Mouse (Mus musculus) layer of hippocampus, adult 6 months (tissue): ENCODE measurements around the gene Stfa1. TPM values are rescaled to one million over a fixed set of nuclear protein-coding genes. Genes with fewer than 3 reads are reported as not detected.

ENCODE experiments used
- long read RNA-seq, 2 experiments: library from polyadenylated mRNA; unstranded; transcript quantifications; one replicate each; pipeline ENCODE4 v2.0.0; 2019 to 2020
- polyA plus RNA-seq: library from polyadenylated mRNA; unstranded; fragments of <200 nt; fragmentation: Nextera tagmentation; gene quantifications from 2 replicates; pipeline ENCODE4 v1.2.3, GENCODE M21; 2021

Gene Stfa1
- polyA plus RNA-seq = not detected in 2 replicates
- long read RNA-seq, experiment 1 = 0 reads
- long read RNA-seq, experiment 2 = 0 reads

DNA sequence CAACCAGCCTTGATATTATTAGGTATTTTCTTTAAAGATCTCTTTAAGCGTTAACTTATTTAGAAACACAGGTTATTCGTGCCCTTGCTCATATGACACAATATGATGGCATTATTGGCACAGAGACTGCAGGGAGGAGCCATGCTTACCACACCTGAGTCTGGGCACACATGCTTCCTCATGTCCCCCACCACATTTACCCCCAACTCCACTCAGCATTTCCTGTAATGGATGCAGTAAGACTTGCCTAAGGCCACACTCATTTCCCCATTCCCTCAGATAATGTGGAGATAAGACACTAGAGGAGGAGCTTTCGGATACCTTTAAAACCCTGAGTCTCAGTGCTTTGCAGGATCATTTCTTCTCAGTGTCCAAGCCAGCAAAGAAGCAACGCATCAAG, at the start of gene Stfa1:
TSS of gene Stfa1 (plus strand) at position 156 of the 400 bp plus-strand sequence.

DNA sequence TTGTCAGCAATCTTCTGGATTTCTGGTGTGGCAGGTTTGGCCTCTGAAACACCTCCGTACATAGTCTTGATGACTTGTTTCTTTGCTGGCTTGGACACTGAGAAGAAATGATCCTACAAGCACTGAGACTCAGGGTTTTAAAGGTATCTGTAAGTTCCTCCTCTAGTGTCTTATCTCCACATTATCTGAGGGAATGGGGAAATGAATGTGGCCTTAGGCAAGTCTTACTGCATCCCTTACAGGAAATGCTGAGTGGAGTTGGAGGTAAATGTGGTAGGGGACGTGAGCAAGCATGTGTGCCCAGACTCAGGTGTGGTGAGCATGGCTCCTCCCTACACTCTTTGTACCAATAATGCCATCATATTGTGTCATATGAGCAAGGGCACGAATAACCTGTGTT, 57.5 kb downstream of the Stfa1 start, which contains the start of gene BC117090:
TSS of gene BC117090 (minus strand) at position 101 of the 400 bp plus-strand sequence.

Other genes with a start within 250 kb of the Stfa1 start
- gene Wdr5b, start 235.8 kb upstream of the Stfa1 start, polyA plus RNA-seq = 4.2 and 4.5 TPM in 2 replicates
- gene Fam162a, start 205.4 kb upstream of the Stfa1 start, polyA plus RNA-seq = 260 and 273 TPM in 2 replicates
- gene Ccdc58, start 205.3 kb upstream of the Stfa1 start, polyA plus RNA-seq = 28.5 and 29.9 TPM in 2 replicates
- not detected in 2 replicates for gene Csta1, start 145.7 kb upstream of the Stfa1 start, polyA plus RNA-seq
- gene Stfa2l1, start 120.1 kb upstream of the Stfa1 start, polyA plus RNA-seq = not detected in 2 replicates
- not detected in 2 replicates for gene Gm5483, start 92.7 kb upstream of the Stfa1 start, polyA plus RNA-seq
- not detected in 2 replicates for gene Gm5416, start 66.5 kb upstream of the Stfa1 start, polyA plus RNA-seq
- not detected in 2 replicates for gene 2010005H15Rik, start 55.5 kb upstream of the Stfa1 start, polyA plus RNA-seq
- not detected in 2 replicates for gene BC117090, start 57.4 kb downstream of the Stfa1 start, polyA plus RNA-seq
- not detected in 2 replicates for gene BC100530, start 90.8 kb downstream of the Stfa1 start, polyA plus RNA-seq
- not detected in 2 replicates for gene Stfa2, start 131.5 kb downstream of the Stfa1 start, polyA plus RNA-seq
- not detected in 2 replicates for gene Stfa3, start 178.4 kb downstream of the Stfa1 start, polyA plus RNA-seq